Mouse (Mus musculus) embryo, embryonic 10 days (tissue): Measurements from ENCODE around the gene Id1.

Experiments
- DNase-seq: peaks from one replicate; pipeline ENCODE4 v3.0.0-alpha.2; 2015; ENCODE audit warnings: low spot score

Gene Id1

GRCm38 (mm10) chr2:152783241-152783640 is 47.2 kb downstream of the Id1 start:
- DNase-seq, result no peak

- no peak for DNase-seq
Measured at GRCm38 (mm10) chr2:152784640-152785039, 48.6 kb downstream of the Id1 start.

- DNase-seq, result peak; percentile 22
Measured at GRCm38 (mm10) chr2:152785446-152786350, 49.6 kb downstream of the Id1 start.
